Mouse (Mus musculus) 3T3-L1 (cell line): ENCODE data around the gene Mfn2.
A peak's percentile ranks its signal among the peaks of the same experiment; 100 is the strongest.

Source experiments
- DNase-seq: peaks from one replicate; pipeline ENCODE4 v3.0.0-alpha.2; 2015; ENCODE audit warnings: low read depth, low spot score

Mfn2 gene

DNA sequence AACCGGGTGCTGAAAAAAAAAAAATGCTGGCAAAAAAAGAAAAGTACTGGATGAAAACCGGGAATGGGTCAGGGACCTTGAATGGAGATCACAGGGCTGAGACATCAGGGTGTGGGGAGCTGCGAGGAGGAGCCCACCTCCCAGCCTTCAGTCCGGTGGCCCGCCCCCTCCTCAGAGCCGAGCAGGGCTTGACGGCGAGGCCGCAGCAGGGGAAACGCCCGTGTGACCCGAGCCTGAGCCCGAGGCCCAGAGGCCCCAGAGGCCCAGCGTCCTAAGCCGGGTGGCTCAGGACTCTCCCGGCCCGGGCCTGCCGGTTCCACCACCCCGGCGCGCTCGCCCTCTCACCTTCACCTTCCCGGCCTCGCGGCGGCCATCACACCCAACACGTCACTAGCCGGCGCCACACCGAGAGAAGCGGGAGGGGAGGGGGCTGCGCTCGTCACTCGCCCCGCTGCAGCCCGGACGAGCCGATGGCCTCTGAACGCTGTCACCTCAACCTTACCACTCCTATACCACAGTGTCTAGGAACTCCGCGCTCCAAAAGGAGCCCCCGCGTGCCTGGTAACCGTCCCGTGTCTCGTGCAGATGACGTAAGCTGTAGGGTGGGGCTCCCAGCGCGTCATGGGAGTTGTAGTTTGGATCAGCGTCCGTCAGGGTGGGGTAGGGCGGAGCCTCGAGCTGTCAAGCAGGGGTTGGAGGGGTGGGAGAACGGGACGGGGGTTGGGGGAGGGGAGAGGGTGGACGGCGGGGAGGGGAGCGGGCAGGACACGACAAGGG, at the start of gene Mfn2:
Gene Mfn2 (minus strand): TSS at position 392 of the 777 bp plus-strand sequence.
- DNase-seq: peak; percentile 85

DNA sequence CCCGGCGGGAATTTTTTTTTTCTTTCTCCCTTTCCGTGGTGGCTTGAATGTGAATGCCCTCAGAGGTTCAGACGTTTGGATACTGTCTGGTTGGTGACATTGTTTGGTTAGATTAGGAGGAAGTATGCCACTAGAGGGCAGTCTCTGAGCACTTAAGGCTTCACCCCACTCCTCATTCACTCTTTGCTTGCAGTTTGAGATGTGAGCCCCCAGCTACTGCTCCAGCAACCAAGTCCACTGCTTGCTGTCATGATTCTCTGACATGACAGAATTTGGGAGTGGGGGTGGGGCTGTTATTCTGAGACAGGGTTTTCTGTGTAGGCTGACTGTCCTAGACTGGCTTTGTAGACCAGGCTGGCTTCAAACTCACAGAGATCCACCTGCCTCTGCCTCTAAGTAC, 49.1 kb upstream of the Mfn2 start:
- peak; percentile 77 for DNase-seq

DNA sequence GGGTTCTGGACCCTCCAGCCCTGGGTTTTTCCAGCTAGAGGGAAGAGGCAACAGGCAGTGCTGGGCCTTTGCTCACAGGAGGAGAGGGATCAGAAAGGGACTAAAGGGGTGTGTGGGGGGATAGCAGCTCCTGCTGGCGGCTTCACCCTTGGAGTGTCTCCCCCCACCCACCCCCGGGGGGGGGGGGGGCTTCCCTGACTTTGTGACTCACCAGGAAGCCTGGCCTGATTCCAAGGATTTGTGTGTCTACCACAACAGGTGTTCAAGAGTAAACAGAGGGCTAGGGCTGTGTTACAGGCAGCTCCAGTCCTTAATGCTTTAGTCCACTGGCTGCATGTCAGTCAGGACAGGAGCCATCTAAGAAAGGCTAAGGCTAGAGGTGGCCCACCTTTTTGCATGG, 43.0 kb upstream of the Mfn2 start:
- DNase-seq: no peak

DNA sequence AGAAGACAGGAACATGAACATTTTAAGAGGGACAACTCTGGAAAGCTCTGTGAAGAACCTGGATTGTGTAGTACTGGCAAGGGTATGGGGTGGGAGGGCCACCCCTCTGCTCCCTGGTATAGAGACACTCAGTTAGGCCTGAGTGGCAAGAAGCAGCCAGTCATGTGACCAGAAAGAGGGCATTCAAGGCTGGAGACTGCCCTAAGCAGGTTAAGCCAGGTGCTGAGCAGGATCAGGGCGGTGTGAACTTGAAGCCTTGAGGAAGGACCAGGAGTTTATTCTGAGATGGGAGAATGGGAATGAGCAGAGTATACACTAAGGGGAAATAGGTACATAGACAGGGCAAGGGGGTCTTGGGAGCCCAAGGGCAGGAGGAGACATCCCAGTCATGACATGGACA, 38.5 kb upstream of the Mfn2 start:
- no peak for DNase-seq

DNA sequence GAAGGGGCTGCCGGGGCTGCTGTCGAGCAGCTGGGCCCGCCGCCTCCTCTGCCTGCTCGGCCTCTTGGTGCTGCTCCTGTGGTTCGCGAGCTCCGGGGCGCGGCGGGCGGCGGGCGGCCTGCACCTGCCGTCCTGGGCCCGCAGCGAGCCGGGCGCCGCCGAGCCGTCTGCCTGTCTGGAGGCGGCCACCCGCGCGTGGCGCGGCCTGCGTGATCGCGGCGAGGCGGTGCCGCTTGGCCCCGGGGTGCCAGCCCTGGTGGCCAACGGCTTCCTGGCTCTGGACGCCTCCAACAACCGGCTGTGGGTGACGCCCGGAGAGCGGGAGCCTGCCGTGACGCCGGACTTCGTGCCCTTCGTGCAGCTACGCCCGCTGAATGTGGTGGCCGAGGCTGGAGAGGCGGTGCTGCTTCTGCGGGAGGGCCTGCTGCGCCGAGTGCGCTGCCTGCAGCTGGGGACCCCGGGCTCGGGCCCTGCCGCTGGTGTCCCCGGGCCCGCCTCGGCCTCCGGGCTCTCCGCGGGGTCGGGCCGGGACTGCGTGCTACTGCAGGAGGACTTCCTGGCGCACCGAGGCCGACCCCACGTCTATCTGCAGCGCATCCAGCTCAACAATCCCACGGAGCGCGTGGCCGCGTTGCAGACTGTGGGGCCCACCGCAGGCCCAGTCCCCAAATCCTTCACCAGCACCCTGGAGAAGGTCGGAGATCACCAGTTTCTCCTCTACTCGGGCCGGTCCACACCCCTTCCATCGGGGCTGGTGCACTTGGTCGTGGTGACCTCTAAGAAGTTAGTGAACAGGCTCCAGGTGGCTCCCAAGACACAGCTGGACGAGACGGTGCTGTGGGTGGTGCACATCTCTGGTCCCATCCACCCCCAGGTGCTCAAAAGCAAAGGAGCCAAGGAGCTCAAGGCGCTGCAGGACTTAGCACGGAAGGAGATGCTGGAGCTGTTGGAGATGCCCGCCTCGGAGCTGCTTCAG, 36.8 kb upstream of the Mfn2 start:
- DNase-seq: no peak

DNA sequence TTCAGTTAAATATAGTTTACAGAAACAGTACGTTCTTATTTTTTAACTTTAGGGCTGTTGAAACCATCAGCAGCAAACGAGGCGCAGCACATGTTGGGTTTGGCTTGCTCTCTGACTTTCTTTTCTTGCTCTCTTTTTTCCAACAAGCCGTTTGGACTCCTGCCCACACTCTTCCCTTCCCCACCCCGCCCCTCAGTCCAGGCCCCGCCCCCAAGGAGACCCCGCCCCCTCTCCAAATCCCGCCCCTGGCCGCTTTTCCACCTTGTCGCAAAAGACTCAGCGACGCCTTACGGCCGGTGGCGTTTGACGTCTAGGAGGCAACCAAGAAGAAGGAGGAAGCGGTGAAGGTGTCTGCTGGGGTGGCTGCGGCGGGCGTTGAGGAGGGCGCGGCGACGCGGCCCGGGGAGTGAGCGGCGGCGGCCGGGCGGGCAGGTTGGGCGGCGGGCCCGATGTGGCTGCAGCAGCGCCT, 36.1 kb upstream of the Mfn2 start, which contains the start of gene 2510039O18Rik:
Gene 2510039O18Rik (plus strand): TSS at position 320 of the 469 bp plus-strand sequence.
- peak; percentile 90 for DNase-seq

DNA sequence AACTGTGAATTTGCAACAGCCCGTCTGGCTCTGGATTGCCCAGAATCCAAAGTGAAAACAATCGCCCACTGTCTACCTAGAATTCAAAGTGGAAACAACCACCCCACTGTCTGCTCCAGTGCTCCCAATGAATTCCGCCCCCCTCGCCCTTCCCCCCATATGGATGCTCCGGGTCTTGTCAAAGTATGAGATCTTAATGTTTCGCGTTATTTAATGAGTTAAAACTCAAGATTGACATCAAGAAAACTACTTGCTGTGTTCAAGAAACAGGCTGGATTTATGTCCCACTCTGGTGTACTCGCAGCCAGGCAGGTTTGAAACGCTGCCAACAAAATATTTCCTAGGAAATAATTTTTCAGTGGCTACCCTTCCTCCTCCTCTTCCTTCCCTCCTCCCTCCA, 35.6 kb upstream of the Mfn2 start:
- DNase-seq: no peak

DNA sequence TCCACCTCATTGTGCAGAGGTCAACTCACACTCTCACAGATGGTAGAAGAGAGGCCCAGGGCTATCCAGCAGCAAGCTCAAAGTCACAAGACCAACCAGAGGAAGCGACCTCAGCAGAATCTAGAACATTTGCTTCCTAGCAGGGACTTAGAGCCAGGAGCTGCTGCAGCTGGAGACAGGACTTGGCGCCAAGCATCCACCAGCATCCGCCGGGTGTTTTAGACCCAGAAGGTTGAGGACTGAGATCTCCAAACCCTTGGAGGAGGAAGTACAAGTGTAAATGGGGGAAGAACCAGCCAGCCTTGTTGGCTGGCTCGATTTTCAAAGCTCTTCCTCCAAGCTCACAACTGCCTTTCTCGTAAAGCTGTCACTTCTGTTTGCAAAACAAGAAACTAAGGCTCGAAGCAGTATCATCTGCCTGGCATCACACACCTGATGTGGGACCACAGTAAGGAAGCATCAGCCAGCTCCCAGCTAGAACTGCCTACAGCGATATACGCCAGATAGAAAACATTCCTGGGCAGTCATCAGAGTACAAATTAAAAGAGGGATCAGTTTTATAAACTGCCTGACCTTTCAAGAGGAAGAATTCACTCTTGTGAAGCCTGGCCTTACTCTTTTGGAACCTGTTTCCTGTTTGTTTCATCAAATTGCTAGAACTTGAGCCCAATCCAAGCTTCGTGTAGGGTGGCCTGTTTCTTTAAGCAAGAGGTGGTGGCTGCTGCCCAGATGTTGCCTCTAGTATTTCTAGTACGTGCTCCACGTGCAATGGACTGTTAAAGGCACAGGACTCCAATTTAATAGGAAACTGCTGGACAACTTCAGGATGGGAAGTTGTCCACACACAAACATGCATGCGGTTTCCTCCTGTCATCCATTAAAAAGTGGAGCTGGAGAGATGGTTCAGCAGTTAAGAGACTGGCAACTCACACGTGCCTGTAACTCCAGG, 33.9 kb upstream of the Mfn2 start:
- no peak for DNase-seq

DNA sequence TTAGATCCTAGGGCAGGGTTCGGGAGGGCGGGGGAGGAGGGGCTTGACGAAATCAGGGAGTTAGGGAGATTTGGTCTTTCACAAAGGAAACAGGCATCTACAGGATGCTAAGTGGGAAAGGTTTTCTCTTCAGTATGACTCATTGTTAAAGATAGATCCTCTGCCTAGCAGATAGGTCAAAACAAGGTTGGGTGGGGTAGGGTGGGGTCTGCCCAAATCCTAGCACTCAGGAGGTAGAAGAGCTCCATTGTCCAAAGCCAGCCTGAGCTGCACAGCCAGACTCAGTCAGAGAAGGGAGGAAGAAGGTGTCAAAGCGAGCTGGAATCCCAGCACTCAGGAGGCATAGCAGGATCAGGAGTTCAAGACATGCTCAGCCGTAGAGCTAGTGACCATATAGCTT, 33.0 kb upstream of the Mfn2 start:
- no peak for DNase-seq

DNA sequence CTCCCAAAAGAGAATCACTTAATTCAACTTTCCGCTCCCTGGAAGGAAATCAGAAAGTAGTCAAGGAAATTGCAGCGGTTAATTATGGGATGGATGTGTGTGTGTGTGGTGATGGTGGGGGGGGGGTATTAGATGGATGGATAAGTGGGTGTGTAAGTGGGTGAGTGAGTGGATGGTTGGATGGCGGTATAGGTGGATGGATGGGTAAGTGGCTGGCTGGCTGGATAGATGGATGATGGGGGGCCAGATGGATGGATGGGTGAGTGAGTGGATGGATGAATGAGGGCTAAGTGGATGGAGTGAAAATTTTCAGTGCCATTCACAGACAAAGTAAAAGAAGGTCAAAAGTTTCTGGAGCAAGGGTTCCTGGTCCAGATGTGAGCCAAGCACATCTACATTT, 32.5 kb upstream of the Mfn2 start:
- no peak for DNase-seq

DNA sequence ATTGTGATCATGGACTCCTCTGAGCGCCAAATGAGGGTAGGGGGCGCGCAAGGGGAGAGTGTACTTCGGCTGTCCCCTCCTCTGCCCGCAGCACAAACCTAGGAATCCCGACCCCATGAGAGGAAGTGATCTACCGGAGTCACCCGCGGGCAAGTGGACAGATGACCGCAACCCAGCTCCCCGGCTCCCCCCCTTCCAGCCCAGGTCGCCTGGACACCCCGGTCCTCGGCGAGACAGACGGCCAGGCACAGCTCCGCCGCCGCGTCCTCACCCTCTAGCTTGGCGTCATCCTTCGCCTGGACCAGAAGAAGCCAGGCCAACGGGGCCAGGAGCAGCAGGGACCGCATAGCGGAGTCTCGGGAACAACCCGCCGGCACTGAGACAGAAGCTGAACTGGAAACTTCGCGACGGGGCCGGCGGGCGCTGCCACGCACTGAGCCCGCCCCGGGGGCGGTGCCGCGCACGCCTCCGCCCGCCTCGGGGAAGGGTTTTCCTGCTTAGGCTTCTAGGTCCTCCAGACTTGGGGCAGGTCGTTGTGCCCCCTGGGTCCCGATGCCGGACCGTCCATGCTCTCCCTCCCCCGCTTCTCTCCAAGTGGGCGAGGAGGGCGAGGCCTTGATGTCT, 31.9 kb upstream of the Mfn2 start, which contains the start of gene Plod1:
Gene Plod1 (minus strand): TSS at position 437 of the 624 bp plus-strand sequence.
- peak; percentile 69 for DNase-seq

DNA sequence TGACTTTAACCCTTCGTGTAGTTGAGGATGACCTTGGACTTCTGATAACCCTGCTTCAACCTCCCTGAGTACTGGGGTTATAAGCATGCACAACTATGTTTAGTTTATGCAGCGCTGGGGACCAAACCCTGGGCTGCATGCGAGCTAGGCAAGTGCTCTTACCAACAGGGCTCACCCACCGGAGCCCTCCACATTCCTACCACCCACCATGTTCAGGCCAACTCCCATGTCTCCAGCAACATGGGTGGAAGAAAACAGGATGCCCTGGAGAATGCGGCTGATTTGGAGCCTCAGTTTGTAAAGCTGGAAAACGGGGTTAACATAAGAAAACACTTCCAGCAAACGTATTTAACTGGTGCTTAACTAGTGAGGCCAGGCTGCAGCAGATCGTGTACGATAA, 31.4 kb upstream of the Mfn2 start:
- DNase-seq: peak; percentile 27

DNA sequence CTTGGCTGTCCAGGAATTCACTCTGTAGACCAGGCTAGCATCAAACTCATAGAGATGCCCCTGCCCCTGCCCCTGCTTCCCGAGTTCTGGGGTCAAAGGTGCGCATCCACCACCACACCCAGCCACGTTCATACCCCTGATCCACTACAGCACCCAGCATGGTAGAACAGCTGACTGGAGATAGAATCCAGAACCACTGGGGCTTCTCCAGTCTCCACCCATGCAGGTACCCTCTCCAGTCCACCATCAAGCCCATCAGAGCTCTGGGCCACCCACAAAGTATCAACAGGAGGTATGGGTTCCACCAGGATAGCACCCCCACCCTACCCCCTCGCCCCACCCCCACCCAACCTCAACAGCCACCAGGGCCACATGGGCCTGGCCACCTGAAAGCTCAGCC, 30.1 kb upstream of the Mfn2 start:
- no peak for DNase-seq

DNA sequence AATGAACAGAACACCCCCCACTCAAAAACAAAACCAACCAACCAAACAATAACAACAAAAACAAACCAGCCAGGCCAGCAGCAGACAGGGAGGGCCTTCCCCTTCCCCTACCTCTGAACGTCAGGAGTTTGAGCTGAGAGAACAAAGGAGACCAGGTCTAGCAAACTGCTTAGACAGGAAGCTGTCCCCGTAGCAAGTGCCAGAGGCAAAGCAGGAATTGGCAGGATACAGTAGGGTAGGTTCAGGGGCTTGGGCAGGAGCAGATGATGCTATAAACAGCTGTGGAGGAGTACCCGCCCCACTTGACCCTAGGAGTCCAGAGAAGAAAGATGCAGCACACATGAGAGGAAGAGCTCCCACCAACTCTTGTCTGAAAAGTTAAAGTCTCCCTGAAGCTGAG, 29.6 kb upstream of the Mfn2 start:
- no peak for DNase-seq

DNA sequence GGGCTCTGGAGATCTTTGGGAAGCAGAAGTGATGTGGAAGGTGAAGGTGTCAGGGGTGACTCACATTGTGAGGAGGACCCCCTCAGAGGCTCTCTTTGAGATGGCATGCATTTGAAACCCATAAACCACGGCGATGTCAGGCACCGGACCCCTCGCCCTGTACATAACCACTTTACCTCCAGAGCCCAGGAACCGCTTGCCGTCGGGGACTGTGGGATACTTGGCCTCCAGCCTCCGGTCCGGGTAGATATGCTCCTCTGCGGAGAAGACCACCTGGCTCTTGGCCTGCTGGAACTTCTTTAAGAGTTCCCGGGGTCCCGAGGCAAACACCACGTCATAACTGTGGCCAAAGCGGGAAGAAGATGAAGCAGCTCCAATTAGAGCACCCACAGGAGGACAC, 26.4 kb upstream of the Mfn2 start:
- DNase-seq: no peak

DNA sequence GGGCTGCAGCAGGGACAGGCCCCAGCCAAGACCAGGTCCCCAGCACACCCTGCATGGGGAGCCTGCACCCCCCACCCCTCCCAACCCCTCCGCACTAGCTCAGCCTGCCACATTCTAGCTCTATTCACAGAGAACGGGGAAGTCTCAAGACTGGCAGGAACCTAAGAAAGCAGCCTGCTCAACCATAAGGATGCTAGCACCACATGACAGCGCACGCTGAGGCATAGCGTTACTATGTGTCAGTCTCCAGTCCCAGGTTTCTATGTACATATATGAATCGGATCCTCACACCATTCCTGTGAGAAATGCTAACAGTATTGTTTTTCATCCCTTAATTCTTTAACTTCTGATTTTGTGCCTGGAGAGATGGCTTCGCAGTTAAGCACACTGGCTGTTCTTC, 24.0 kb upstream of the Mfn2 start:
- DNase-seq: no peak

DNA sequence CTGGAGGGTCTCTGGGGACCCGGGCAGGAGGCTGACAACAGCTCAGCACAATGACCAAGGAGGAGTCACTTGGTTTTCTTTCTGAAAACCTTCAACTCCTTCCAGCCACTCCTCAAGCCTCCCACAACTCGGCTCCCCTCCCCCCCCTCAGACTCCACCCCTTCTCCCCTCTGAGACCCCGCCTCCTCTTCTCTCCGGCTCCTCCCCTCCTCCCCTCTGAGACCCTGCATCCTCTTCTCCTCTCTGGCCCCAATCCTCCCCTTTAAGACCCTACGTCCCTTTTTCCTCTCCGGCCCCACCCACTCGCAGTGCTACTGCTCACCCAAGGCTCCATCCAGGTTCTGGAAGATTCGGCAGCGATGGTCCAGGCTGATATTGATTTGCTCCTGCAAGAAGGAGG, 23.6 kb upstream of the Mfn2 start:
- DNase-seq: no peak

DNA sequence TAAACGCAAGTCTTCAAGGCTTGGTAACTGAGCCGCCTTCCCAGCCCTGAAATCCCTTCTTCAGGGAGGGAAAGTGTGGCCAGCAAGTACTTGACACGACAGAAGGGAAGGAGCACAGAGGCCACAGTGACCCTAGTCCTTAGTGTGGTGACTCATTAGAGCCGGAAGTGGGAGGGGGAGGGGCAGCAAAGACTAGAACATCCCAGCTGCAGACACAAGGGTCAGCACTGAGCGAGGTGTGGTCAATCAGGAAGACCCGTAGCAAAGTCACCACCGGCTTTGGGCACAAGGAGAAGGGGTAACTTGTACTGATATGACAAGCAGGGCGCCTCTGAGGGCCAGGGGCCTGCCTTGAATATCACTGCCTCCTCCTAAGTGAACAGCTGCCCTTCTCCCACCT, 23.2 kb upstream of the Mfn2 start:
- DNase-seq: peak; percentile 31

DNA sequence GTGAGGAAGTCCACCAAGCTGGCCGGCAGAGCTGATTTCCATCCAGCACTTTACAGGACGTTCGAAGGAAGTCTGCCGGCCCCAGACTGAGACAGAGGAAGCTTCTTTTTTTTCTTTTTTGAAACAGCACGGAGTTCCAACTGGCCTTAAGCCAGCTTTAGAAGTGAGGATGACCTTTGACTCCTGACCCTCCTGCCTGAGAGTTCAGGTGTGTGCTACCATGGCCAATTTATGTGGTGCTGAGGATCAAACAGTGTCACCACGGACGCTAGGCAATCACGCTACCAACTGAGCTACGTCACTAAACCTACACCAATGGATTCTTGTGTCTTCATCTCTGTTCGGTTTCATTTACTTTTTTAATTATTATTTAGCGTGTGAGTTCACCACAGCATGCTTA, 17.8 kb upstream of the Mfn2 start:
- no peak for DNase-seq

DNA sequence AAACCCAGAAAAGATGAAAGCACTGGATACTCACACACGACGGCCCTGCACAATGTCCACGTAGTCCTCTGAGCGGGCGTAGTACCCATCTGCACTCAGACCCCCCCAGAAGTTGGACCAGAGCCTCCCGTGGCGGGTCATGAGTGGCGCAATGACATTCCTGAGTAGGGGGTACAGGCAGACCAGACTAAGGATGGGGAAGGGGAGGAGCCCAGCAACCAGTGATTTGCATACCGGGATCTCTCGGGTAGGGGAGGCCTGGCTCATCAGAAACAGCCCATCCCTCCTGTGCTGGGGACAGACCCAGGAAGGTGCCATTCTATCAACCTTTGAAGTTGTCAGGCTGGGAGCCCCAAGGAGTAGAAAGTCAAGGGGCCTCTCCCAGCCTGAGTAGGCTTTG, 16.5 kb upstream of the Mfn2 start:
- DNase-seq: no peak
